Mouse (Mus musculus): ENCODE measurements around the gene Cage1.

Gene Cage1

DNA sequence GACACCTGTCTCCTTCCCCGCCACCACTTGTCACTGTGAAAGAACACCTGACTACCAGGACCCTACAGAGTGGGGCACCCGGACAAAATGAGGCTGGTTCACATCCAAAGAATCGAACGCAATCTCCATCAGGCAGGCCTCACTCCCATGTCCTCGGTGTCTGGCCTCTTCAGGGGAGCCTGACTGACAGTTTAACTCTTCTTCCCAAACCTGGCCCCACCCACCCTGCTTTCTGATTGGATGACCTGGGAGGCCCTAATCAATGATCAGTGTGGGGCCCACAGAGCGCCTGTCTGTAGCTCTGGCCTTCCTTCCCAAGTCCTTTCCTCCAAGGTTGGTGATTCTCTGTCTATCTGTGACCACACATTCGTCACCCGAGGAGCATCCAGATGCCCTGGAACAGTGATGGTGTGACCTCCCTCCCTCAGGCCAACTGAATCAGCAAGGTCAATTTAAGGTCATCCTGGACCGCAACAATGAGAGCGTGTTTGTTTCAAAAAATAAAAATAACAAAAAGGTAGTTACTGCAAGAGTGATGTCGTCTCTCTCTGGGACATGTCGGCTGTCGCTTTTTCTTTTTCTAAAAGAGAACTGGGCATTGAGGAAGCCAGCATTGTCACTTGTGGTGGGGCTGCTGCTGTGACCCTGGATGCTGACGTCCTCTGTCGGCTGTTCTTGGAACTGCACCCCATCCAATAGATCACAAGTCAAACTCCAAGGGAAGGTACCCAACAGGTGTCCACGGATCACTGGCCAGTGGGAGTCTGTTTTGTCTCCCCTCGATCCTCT, 71.5 kb downstream of the Cage1 start:
- peak; percentile 39 for DNase-seq (ENCODE audit: low spot score)

DNA sequence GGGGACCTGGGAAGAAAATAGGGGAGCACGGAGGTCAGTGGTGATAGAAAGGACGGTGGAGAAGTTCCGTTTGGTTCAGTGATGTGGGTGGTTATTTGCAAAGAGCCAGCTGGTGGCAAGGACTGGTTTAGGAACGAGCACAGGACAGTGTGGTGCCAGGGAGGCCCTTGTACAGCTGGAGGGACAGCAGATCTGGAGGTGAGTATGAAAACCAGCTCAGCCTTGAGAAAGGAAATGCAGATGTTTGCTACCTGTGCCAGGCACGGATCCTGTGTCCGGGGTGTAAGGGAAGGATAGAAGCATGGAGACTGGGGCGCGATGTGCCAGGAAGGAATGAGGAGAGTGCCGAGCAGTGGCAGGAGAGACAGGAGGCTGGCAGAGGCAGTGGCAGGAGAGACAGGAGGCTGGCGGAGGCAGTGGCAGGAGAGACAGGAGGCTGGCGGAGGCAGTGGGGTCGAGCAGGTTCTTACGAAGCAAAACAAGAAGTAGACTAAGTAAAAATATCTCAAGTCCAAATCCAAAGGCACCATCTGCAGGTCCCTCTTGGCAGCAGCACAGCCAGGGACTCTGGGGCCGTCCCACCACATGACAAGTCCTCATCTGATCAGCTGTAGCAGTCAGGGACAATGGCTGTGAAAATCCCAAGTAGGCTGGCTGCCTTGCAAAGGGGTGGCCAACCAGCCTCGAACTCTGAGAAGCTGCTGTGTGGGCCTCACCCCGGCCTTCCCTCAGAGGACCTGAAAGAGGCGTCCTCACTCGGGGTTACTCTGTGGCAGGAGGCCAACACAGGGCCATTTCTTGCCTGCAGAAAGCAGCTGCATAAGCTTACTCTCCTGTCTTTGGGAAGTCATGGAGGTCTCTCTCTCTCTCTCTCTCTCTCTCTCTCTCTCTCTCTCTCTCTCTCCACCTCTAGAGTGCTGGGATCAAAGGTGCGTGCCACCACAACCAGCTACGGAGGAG, 72.5 kb downstream of the Cage1 start:
- DNase-seq (ENCODE audit: low spot score): peak; percentile 14

- DNase-seq (ENCODE audit: low spot score): peak; percentile 81
These were observed 73.4 kb downstream of the Cage1 start for GRCm38 (mm10) chr13:37963354-37964007.

DNA sequence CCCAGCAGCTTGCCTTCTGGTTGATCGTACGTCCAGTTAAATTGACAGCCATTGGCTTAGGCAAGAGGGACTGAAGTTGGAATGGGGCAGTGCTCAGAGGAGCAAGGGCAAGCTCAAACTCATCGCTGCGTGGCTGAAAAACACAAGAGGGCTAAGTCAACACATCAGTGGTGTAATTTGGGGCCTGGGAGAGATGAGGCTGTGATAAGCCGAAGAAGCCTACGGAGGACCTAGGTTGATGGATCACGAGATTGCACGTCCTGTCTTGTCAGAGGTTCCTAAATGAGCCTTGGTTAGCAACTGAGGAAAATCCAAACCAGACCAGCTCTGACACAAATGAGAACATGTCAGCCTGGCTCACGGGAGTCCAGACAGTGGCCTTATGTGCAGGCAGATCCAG, 74.3 kb downstream of the Cage1 start:
- no peak for DNase-seq (ENCODE audit: low spot score)

DNA sequence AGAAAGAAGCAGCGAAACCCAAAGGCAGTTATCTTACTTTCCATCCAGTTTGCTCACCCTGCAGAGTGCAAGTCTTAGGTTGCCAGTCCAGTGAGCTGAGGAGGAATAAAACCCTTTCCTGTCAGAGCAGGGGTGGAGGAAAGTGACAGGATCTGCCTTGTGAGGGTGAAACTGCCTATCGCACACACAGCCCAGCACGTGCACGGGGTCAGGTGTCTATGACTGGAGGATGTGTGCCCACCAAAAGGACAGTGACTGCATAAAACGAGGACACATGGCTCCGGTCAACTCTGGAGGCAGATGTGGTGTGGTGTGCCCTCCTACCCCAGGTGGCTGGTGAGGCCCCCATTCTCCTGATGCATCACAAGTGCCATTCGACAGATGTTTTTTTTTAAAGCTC, 76.9 kb downstream of the Cage1 start:
- no peak for DNase-seq (ENCODE audit: low spot score)

DNA sequence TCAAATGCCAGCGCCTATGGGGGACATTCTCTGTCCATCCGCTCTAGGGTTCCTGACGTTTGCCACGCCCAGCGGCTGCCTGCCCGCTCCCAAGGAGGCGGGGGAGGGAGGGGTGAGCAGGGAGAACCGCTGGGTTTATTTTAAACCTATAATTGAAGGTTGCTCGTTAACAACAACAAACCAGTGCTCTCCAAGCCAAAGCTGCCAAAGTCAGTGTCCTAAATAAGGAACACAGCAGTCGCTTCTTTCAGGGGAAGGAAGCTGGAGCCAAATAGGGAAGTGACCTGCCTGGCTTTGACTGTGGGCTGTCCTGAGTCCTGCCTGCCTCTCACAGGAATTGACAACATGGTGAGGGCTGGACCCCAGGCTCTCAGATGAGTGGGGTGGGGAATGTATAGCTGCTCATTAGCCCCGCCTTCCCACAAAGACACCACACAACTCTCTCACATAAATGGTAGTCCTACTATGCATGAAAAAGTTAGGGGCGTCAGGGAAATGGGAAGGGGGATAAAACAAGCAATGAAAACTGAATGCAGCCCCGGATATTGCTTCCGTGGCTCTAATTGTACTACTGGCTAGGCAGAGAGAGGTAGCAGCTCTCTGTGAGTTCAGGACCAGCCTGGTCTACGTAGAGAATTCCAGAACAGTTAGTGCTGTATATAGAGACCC, 77.5 kb downstream of the Cage1 start:
- no peak for DNase-seq (ENCODE audit: low spot score)

GRCm38 (mm10) chr13:37958498-37959238, 78.2 kb downstream of the Cage1 start:
- no peak for DNase-seq (ENCODE audit: low spot score)

Data from MN1 (cell line).